Mouse (Mus musculus) heart, embryonic 14.5 days (tissue): Measurements from ENCODE around the gene Olfr203. TPM values are rescaled to one million over a fixed set of nuclear protein-coding genes. Genes with fewer than 3 reads are reported as not detected.
"Not testable (repeated sequence)": the region's sequence is repeated elsewhere in the genome, so short reads cannot be mapped to it uniquely, and the experiment has no call there.

Experiments
- ATAC-seq: fragments of 200-750 bp; cut with Nextera tagmentation; 2 replicates; pipeline ENCODE4 v1.8.0; 2017; ENCODE audit warnings: low read depth, moderate TSS enrichment; ENCODE audit not compliant: insufficient number of reproducible peaks, insufficient read depth, low FRiP score
- H3K27ac ChIP-seq, 2 experiments: fragments of 200-500 bp in 1 of 2; fragments of 300-500 bp in 1 of 2; sonication (generic) in 1 of 2; replicated peaks in 1 of 2; 2 replicates each; pipeline ENCODE4 v1.5.1; 2012 to 2014; ENCODE audit warnings: low read depth in 2 of 2, low read length in 2 of 2, control low read depth in 1 of 2, mild to moderate bottlenecking in 1 of 2, mixed read lengths in 1 of 2; ENCODE audit not compliant: control insufficient read depth in 1 of 2, insufficient read depth in 1 of 2
- H3K27me3 ChIP-seq: fragments of 300-500 bp; sonication (generic); 2 replicates; pipeline ENCODE4 v1.6.1; 2014; ENCODE audit warnings: mild to moderate bottlenecking, low read length, control low read depth; ENCODE audit not compliant: control insufficient read depth, insufficient read depth
- H3K36me3 ChIP-seq: fragments of 300-500 bp; sonication (generic); 2 replicates; pipeline ENCODE4 v1.6.1; 2014; ENCODE audit warnings: mild to moderate bottlenecking, control low read depth, low read length, mixed read lengths; ENCODE audit not compliant: control insufficient read depth, insufficient read depth
- H3K4me1 ChIP-seq, 2 experiments: fragments of 200-500 bp in 1 of 2; fragments of 300-500 bp in 1 of 2; sonication (generic) in 1 of 2; 2 replicates each; pipeline ENCODE4 v1.6.1; 2012 to 2014; ENCODE audit warnings: low read length in 2 of 2, control low read depth in 1 of 2, mixed read lengths in 1 of 2; ENCODE audit not compliant: control insufficient read depth in 2 of 2, insufficient read depth in 2 of 2
- H3K4me2 ChIP-seq: fragments of 300-500 bp; sonication (generic); 2 replicates; pipeline ENCODE4 v1.6.1; 2014; ENCODE audit warnings: mild to moderate bottlenecking, low read length
- H3K4me3 ChIP-seq, 2 experiments: fragments of 200-500 bp in 1 of 2; fragments of 300-500 bp in 1 of 2; sonication (generic) in 1 of 2; 2 replicates each; pipeline ENCODE4 v1.5.1; 2012 to 2014; ENCODE audit warnings: low read length in 2 of 2, mild to moderate bottlenecking in 2 of 2, control low read depth in 1 of 2, low read depth in 1 of 2, moderate library complexity in 1 of 2; ENCODE audit not compliant: control insufficient read depth in 1 of 2, insufficient read depth in 1 of 2
- H3K9ac ChIP-seq: fragments of 300-500 bp; sonication (generic); 2 replicates; pipeline ENCODE4 v1.6.1; 2014; ENCODE audit warnings: mild to moderate bottlenecking, low read length
- H3K9me3 ChIP-seq: fragments of 300-500 bp; sonication (generic); 2 replicates; pipeline ENCODE4 v1.6.1; 2016; ENCODE audit warnings: low read length, control low read depth; ENCODE audit not compliant: control insufficient read depth
- WGBS: fragments of 180-500 bp; shearing (Covaris S2); extraction: QIAGEN DNeasy Blood & Tissue Kit; methylation state at CpG from one replicate; pipeline ENCODE4 v1.1.7; 2014; 5-methylcytosine and 5-hydroxymethylcytosine counted together
- polyA plus RNA-seq: library from polyadenylated mRNA; unstranded; fragments of >200 nt; fragmentation: Nextera tagmentation; extraction: Ambion mirVana; gene quantifications from 2 replicates; pipeline ENCODE4 v1.2.1, GENCODE M21; 2014

Olfr203 gene
- polyA plus RNA-seq, 1 experiment from 2014 or later, result not detected

GRCm38 (mm10) chr16:59318148-59318547 lies 19.5 kb downstream of the Olfr203 start, which contains the start of gene Olfr204:
Gene Olfr204 (minus strand): TSS chr16:59318248.
- no peak within 1 kb of the TSS for H3K9ac ChIP-seq
- no peaks in the 10 kb centered on the region for H3K36me3 ChIP-seq
- H3K4me2 ChIP-seq, result no peak within 1 kb of the TSS
- no peak within 1 kb of the TSS for H3K27ac ChIP-seq
- H3K4me3 ChIP-seq, result no peak within 1 kb of the TSS
- ATAC-seq, result no peak
- H3K9me3 ChIP-seq, result no peaks in the 10 kb centered on the region
- H3K27me3 ChIP-seq, result no peaks in the 10 kb centered on the region
- no peaks in the 10 kb centered on the region for H3K4me1 ChIP-seq

DNA sequence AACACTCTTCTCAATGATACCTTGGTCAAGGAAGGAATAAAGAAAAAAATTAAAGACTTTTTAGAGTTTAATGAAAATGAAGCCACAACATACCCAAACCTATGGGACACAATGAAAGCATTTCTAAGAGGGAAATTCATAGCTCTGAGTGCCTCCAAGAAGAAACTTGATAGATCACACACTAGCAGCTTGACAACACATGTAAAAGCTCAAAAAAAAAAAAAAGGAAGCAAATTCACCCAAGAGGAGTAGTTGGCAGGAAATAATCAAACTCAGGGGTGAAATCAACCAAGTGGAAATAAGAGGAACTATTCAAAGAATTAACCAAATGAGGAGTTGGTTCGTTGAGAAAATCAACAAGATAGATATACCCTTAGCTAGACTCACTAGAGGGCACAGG lies 24.6 kb downstream of the Olfr203 start:
- 47% methylated on average over 1 of the region's 1 CpGs for WGBS
- not testable (repeated sequence) for H3K4me3 ChIP-seq

GRCm38 (mm10) chr16:59331038-59331437 lies 32.4 kb downstream of the Olfr203 start, which contains the start of gene Olfr205:
Gene Olfr205 (minus strand): TSS chr16:59331138.
- no peak for ATAC-seq
- Histone ChIP-seq H3K9ac (no peak within 1 kb of the TSS), H3K36me3 (no peaks in the 10 kb centered on the region), H3K27ac (no peak within 1 kb of the TSS), H3K4me3 (no peak within 1 kb of the TSS), H3K4me2 (no peak within 1 kb of the TSS), H3K9me3 (no peaks in the 10 kb centered on the region), H3K27me3 (no peaks in the 10 kb centered on the region), H3K4me1 (no peaks in the 10 kb centered on the region)

More for the DNA sequence above, 24.6 kb downstream of the Olfr203 start:
- not testable (repeated sequence) for H3K27ac ChIP-seq, H3K36me3 ChIP-seq, H3K4me2 ChIP-seq, H3K27me3 ChIP-seq, H3K9ac ChIP-seq, H3K9me3 ChIP-seq, ATAC-seq, H3K4me1 ChIP-seq

DNA sequence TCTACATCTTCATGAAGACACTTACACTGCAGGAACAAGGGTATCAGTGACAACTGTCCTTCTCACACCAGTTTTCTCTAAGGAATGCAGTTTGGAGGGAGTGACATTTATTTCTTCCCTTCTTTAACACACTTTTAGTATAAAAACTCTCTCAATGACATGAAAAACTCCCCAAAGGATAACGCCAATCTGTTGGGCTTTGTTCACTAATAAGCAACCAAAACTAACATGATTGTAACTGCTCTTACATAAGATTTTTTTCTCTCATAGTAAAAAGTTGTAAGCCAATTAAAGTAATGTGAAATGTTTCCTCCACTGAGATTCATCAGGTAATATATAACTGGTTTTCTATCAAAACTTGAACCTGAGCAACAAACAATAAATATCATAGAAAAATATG lies 50.5 kb downstream of the Olfr203 start, which contains the start of gene Olfr206:
Gene Olfr206, minus strand, starts transcription at position 101 of the 400 bp plus-strand sequence.
- Histone ChIP-seq H3K27me3 (no peaks in the 10 kb centered on the region), H3K4me1 (no peaks in the 10 kb centered on the region), H3K36me3 (no peaks in the 10 kb centered on the region), H3K4me2 (no peak within 1 kb of the TSS), H3K4me3 (no peak within 1 kb of the TSS), H3K9ac (no peak within 1 kb of the TSS), H3K27ac (no peak within 1 kb of the TSS), H3K9me3 (no peaks in the 10 kb centered on the region)
- 67% methylated on average over 1 of the region's 1 CpGs for WGBS
- ATAC-seq, result no peak

Other genes starting within 250 kb of the Olfr203 start
- not detected in 2 replicates for gene Olfr190, start 220.9 kb upstream of the Olfr203 start, polyA plus RNA-seq
- not detected in 2 replicates for gene Olfr191, start 209.1 kb upstream of the Olfr203 start, polyA plus RNA-seq
- gene Olfr193, start 187.0 kb upstream of the Olfr203 start, polyA plus RNA-seq, result not detected in 2 replicates
- not detected in 2 replicates for gene Olfr194, start 177.8 kb upstream of the Olfr203 start, polyA plus RNA-seq
- not detected in 2 replicates for gene Olfr195, start 151.8 kb upstream of the Olfr203 start, polyA plus RNA-seq
- not detected in 2 replicates for gene Olfr196, start 128.4 kb upstream of the Olfr203 start, polyA plus RNA-seq
- gene Olfr198, start 95.3 kb upstream of the Olfr203 start, polyA plus RNA-seq, result not detected in 2 replicates
- gene Olfr199, start 79.1 kb upstream of the Olfr203 start, polyA plus RNA-seq, result not detected in 2 replicates
- not detected in 2 replicates for gene Olfr201, start 26.2 kb upstream of the Olfr203 start, polyA plus RNA-seq
- gene Olfr202, start 12.1 kb upstream of the Olfr203 start, polyA plus RNA-seq, result not detected in 2 replicates
- not detected in 2 replicates for gene Olfr204, start 19.4 kb downstream of the Olfr203 start, polyA plus RNA-seq
- gene Olfr205, start 32.3 kb downstream of the Olfr203 start, polyA plus RNA-seq, result not detected in 2 replicates
- not detected in 2 replicates for gene Olfr206, start 50.4 kb downstream of the Olfr203 start, polyA plus RNA-seq
- not detected in 2 replicates for gene Olfr209, start 65.1 kb downstream of the Olfr203 start, polyA plus RNA-seq
- gene Gabrr3, start 108.5 kb downstream of the Olfr203 start, polyA plus RNA-seq, result not detected in 2 replicates
- 24.2 and 25.9 TPM in 2 replicates for gene Riox2, start 172.9 kb downstream of the Olfr203 start, polyA plus RNA-seq